ENCODE assay signal across 10 mouse cellular contexts in genomic region chr2:14820946-14821345, GRCm38 (mm10).
"Had no signal": no experiment of that assay in that cellular context is flagged by ENCODE, and none has a peak within 500 bp of the region (broad histone marks: within the 10 kb centered on the region; RNA-seq: fewer than 3 reads in every experiment).

No protein-coding gene starts in this region.

- H3K27me3 ChIP-seq: liver, embryonic 15.5 days; midbrain, embryonic 13.5 days had no signal

- H3K27ac ChIP-seq: liver, embryonic 15.5 days; midbrain, embryonic 13.5 days had no signal

- DNase-seq: kidney, postnatal 14 days; left cerebral cortex, postnatal 4 days; lung, adult 2 months; lung, postnatal 36 days; right cerebral cortex, postnatal 14 days; thymus, postnatal 4 days had no signal

- H3K4me3 ChIP-seq: liver, embryonic 15.5 days; midbrain, embryonic 13.5 days had no signal

- H3K4me1 ChIP-seq: liver, embryonic 15.5 days; midbrain, embryonic 13.5 days had no signal

- H3K9me3 ChIP-seq: liver, embryonic 15.5 days had no signal

- H3K4me2 ChIP-seq: liver, embryonic 11.5 days; liver, embryonic 15.5 days; midbrain, embryonic 13.5 days had no signal

- H3K9ac ChIP-seq: liver, embryonic 15.5 days; midbrain, embryonic 13.5 days had no signal

- H3K36me3 ChIP-seq: liver, embryonic 15.5 days; midbrain, embryonic 13.5 days had no signal

- ATAC-seq: lung, postnatal 0 days; midbrain, embryonic 13.5 days had no signal
